Mouse (Mus musculus): Measurements from ENCODE around the gene Lifr. TPM values are rescaled to one million over a fixed set of nuclear protein-coding genes. Genes with fewer than 3 reads are reported as not detected.

The Lifr gene
- polyA plus RNA-seq, 1 experiment, result not detected

- TF ChIP-seq GATA1 (IDR thresholded peaks at IDR 0.05; ENCODE audit: low read length), result no peak
These were observed 64.3 kb downstream of the Lifr start for GRCm38 (mm10) chr15:7154737-7155090.

- TF ChIP-seq GATA1 (IDR thresholded peaks at IDR 0.05; ENCODE audit: low read length), result no peak
These were observed 67.2 kb downstream of the Lifr start for GRCm38 (mm10) chr15:7157658-7158057.

GRCm38 (mm10) chr15:7159869-7160268 is 69.5 kb downstream of the Lifr start:
- no peak for TF ChIP-seq GATA1 (IDR thresholded peaks at IDR 0.05; ENCODE audit: low read length)

- no peak for TF ChIP-seq GATA1 (IDR thresholded peaks at IDR 0.05; ENCODE audit: low read length)
These were observed 69.9 kb downstream of the Lifr start for GRCm38 (mm10) chr15:7160321-7160720.

- no peak for TF ChIP-seq GATA1 (IDR thresholded peaks at IDR 0.05; ENCODE audit: low read length)
These were observed 73.4 kb downstream of the Lifr start for GRCm38 (mm10) chr15:7163851-7164250.

DNA sequence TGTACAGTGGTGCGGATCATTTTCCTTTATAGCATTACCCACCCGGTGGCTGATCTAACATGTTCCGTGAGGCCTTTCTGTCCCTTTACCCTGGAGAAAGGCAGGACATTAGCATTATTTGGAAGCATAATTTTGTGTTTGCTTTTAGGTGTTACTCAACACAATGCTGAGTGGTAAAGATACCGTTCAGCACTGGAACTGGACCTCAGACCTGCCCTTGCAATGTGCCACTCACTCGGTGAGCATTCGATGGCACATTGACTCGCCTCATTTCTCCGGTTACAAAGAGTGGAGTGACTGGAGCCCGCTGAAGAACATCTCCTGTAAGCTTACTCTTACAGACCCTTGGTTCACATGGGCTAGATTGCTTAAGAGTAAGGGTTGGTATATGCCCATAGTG is 76.3 kb downstream of the Lifr start:
- TF ChIP-seq GATA1 (IDR thresholded peaks at IDR 0.05; ENCODE audit: low read length), result no peak

- no peak for TF ChIP-seq GATA1 (IDR thresholded peaks at IDR 0.05; ENCODE audit: low read length)
These were observed 77.0 kb downstream of the Lifr start for GRCm38 (mm10) chr15:7167238-7167905.

DNA sequence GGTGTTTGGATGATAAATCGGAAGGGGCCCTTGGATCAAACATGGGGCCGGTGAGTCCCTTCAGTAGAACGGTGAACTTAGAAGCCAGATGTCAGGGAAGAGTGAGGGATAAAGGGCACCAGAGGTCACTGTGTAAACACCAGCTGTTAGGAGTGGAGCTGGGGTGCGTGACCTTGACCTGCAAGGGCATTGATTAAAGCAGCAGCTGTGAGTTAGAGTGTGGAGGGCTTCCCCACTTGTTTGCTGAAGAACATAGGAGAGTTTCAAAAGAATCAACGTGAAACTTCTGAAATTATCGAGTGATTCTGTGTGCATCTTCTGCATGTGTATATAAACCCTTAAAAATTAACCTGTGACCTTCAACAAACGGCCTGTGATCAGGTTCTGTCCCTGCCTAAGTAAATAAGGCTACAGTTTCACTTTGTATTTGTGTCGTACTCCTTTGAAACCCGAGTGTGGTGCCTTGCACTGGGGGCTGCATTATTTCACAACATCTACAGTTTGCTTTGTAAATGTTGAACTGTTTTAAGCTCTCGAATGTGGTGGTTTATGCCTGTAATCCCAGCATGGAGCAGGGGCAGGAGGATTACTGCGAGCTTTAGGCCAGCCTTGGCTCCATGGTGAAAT is 77.6 kb downstream of the Lifr start:
- no peak for TF ChIP-seq GATA1 (IDR thresholded peaks at IDR 0.05; ENCODE audit: low read length)

- TF ChIP-seq GATA1 (IDR thresholded peaks at IDR 0.05; ENCODE audit: low read length), result no peak
These were observed 82.5 kb downstream of the Lifr start for GRCm38 (mm10) chr15:7172875-7173274.

- no peak for TF ChIP-seq GATA1 (IDR thresholded peaks at IDR 0.05; ENCODE audit: low read length)
These were observed 82.9 kb downstream of the Lifr start for GRCm38 (mm10) chr15:7173346-7173745.

DNA sequence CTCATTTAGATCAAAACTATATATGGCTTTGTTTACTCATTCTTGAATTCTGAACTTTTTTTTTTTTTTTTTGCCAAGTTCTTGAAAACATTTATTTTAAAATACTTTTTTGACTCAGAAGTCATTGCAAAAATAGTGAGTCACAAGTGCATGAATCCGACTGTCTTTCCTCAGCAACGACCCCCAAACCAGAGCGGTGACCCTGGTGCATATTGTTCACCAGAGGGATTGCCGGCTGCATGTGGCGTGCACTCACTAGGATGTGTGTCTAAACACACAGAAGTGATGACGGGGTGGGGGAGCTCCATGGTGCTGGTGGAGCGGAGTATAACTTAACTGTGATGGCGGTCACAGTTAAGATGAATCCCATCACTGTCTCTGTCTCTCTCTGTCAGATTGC is 83.4 kb downstream of the Lifr start:
- TF ChIP-seq GATA1 (IDR thresholded peaks at IDR 0.05; ENCODE audit: low read length), result no peak

GRCm38 (mm10) chr15:7180576-7180975 is 90.2 kb downstream of the Lifr start:
- no peak for TF ChIP-seq GATA1 (IDR thresholded peaks at IDR 0.05; ENCODE audit: low read length)

DNA sequence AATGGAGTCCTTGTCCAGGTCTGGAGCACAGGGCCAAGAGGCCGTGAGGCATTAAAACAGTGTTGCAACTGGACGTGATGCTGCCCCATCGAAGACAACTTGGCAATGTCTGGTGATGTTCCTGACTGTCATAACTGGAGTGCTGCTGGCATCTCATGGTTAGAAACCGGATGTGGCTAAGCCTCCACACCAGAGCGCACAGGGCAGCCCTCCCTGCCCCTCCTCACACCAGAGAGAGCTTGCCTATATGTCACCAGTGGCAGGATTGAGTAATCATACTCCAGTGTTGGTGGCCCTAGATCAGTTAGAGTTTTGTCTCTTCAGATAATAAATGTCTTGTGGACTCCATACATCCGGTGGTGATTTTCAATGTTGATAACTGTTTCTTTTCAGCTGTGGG is 97.3 kb downstream of the Lifr start:
- no peak for TF ChIP-seq GATA1 (IDR thresholded peaks at IDR 0.05; ENCODE audit: low read length)

- TF ChIP-seq GATA1 (IDR thresholded peaks at IDR 0.05; ENCODE audit: low read length), result no peak
These were observed 99.5 kb downstream of the Lifr start for GRCm38 (mm10) chr15:7189678-7190454.

DNA sequence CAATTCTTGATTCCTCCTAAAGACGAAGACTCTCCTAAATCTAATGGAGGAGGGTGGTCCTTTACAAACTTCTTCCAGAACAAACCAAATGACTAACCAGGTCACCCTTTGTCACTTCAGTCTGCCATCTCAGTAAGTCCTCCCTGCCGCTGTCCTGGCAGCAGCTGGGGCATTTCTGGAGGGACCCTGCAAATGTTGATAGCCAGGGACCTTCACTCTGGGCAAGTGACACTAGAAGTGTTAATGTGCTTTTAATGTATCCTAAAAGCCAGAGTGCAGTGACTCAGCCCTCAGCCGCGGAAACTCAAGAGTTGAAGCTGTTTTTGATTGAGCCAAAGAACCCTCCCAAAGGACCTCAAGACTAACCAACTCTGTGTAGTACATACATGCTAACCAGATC is 100.7 kb downstream of the Lifr start:
- no peak for TF ChIP-seq GATA1 (IDR thresholded peaks at IDR 0.05; ENCODE audit: low read length)

- no peak for TF ChIP-seq GATA1 (IDR thresholded peaks at IDR 0.05; ENCODE audit: low read length)
These were observed 102.2 kb downstream of the Lifr start for GRCm38 (mm10) chr15:7192582-7192981.

Data from G1E-ER4 (cell line).